Mouse (Mus musculus) limb, embryonic 15.5 days (tissue): ENCODE results near the gene 1700001C19Rik. TPM values are rescaled to one million over a fixed set of nuclear protein-coding genes. Genes with fewer than 3 reads are reported as not detected.

Experiments used
- ATAC-seq: fragments of 200-750 bp; cut with Nextera tagmentation; 2 replicates; pipeline ENCODE4 v1.8.0; 2017; ENCODE audit warnings: low read depth, moderate TSS enrichment; ENCODE audit not compliant: insufficient number of reproducible peaks, low FRiP score, low TSS enrichment
- H3K27ac ChIP-seq: fragments of 300-500 bp; sonication (generic); 2 replicates; pipeline ENCODE4 v1.5.1; 2015; ENCODE audit warnings: moderate library complexity, mild to moderate bottlenecking, inconsistent platforms
- H3K27me3 ChIP-seq: fragments of 300-500 bp; sonication (generic); 2 replicates; pipeline ENCODE4 v1.6.1; 2015; ENCODE audit warnings: inconsistent platforms
- H3K36me3 ChIP-seq: fragments of 300-500 bp; sonication (generic); 2 replicates; pipeline ENCODE4 v1.6.1; 2015; ENCODE audit warnings: inconsistent platforms
- H3K4me1 ChIP-seq: fragments of 300-500 bp; sonication (generic); 2 replicates; pipeline ENCODE4 v1.6.1; 2015; ENCODE audit warnings: inconsistent platforms
- H3K4me2 ChIP-seq: fragments of 300-500 bp; sonication (generic); 2 replicates; pipeline ENCODE4 v1.6.1; 2015; ENCODE audit warnings: mild to moderate bottlenecking, inconsistent platforms
- H3K4me3 ChIP-seq: fragments of 300-500 bp; sonication (generic); 2 replicates; pipeline ENCODE4 v1.5.1; 2015; ENCODE audit warnings: mild to moderate bottlenecking, inconsistent platforms
- H3K9ac ChIP-seq: fragments of 300-500 bp; sonication (generic); 2 replicates; pipeline ENCODE4 v1.6.1; 2015; ENCODE audit warnings: inconsistent platforms
- H3K9me3 ChIP-seq: fragments of 300-500 bp; sonication (generic); 2 replicates; pipeline ENCODE4 v1.6.1; 2016; ENCODE audit warnings: inconsistent platforms
- WGBS: fragments of 180-500 bp; shearing (Covaris S2); methylation state at CpG from one replicate; pipeline ENCODE4 v1.1.7; 2015; 5-methylcytosine and 5-hydroxymethylcytosine counted together
- polyA plus RNA-seq: library from polyadenylated mRNA; unstranded; fragments of >200 nt; fragmentation: Nextera tagmentation; extraction: Ambion mirVana; gene quantifications from 2 replicates; pipeline ENCODE4 v1.2.1, GENCODE M21; 2015

1700001C19Rik gene
- polyA plus RNA-seq, 1 experiment from 2014 or later = 0.17 TPM

- Histone ChIP-seq H3K4me2 (no peak overlapping the region), H3K4me3 (no peak overlapping the region), H3K27me3 (peaks cover 38% of the 10 kb centered on the region), H3K9ac (no peak overlapping the region), H3K9me3 (no peaks in the 10 kb centered on the region), H3K4me1 (peaks cover 23% of the 10 kb centered on the region), H3K27ac (no peak overlapping the region), H3K36me3 (no peaks in the 10 kb centered on the region)
- ATAC-seq = no peak
- 53% methylated on average over 5 of the region's 5 CpGs for WGBS
Measured at GRCm38 (mm10) chr17:47470686-47471085, 33.5 kb upstream of the 1700001C19Rik start.

GRCm38 (mm10) chr17:47470121-47470520, 32.9 kb upstream of the 1700001C19Rik start:
- 74% methylated on average over 4 of the region's 4 CpGs for WGBS
- peaks cover 23% of the 10 kb centered on the region for H3K4me1 ChIP-seq
- H3K36me3 ChIP-seq = no peaks in the 10 kb centered on the region
- H3K4me3 ChIP-seq = no peak overlapping the region
- H3K4me2 ChIP-seq = no peak overlapping the region
- H3K9me3 ChIP-seq = no peaks in the 10 kb centered on the region
- ATAC-seq = no peak
- peaks cover 38% of the 10 kb centered on the region for H3K27me3 ChIP-seq
- no peak overlapping the region for H3K27ac ChIP-seq
- no peak overlapping the region for H3K9ac ChIP-seq

- WGBS = 84% methylated on average over 4 of the region's 4 CpGs
Measured at GRCm38 (mm10) chr17:47469642-47470041, 32.5 kb upstream of the 1700001C19Rik start.

GRCm38 (mm10) chr17:47468466-47468865, 31.3 kb upstream of the 1700001C19Rik start:
- H3K4me2 ChIP-seq = peak overlapping the region; percentile 36
- no peak overlapping the region for H3K9ac ChIP-seq
- no peak overlapping the region for H3K27ac ChIP-seq
- H3K27me3 ChIP-seq = peaks cover 38% of the 10 kb centered on the region
- peaks cover 23% of the 10 kb centered on the region for H3K4me1 ChIP-seq
- H3K9me3 ChIP-seq = no peaks in the 10 kb centered on the region
- WGBS = 14% methylated on average over 34 of the region's 34 CpGs
- H3K4me3 ChIP-seq = peak overlapping the region; percentile 27
- no peak for ATAC-seq
- no peaks in the 10 kb centered on the region for H3K36me3 ChIP-seq

More at GRCm38 (mm10) chr17:47469642-47470041, 32.5 kb upstream of the 1700001C19Rik start:
- no peak overlapping the region for H3K4me3 ChIP-seq
- H3K36me3 ChIP-seq = no peaks in the 10 kb centered on the region
- H3K4me1 ChIP-seq = peaks cover 23% of the 10 kb centered on the region
- H3K9ac ChIP-seq = no peak overlapping the region
- no peak overlapping the region for H3K27ac ChIP-seq
- ATAC-seq = no peak
- H3K4me2 ChIP-seq = no peak overlapping the region
- no peaks in the 10 kb centered on the region for H3K9me3 ChIP-seq
- peaks cover 38% of the 10 kb centered on the region for H3K27me3 ChIP-seq

- no peaks in the 10 kb centered on the region for H3K9me3 ChIP-seq
- ATAC-seq = no peak
- peak overlapping the region; percentile 27 for H3K4me3 ChIP-seq
- peak overlapping the region; percentile 36 for H3K4me2 ChIP-seq
- WGBS = 17% methylated on average over 11 of the region's 14 CpGs
- peaks cover 20% of the 10 kb centered on the region for H3K4me1 ChIP-seq
- H3K36me3 ChIP-seq = no peaks in the 10 kb centered on the region
- H3K27me3 ChIP-seq = peaks cover 38% of the 10 kb centered on the region
- H3K27ac ChIP-seq = no peak overlapping the region
- H3K9ac ChIP-seq = no peak overlapping the region
Measured at GRCm38 (mm10) chr17:47468063-47468462, 30.9 kb upstream of the 1700001C19Rik start.

- ATAC-seq = no peak
- Histone ChIP-seq H3K4me1 (peaks cover 20% of the 10 kb centered on the region), H3K36me3 (no peaks in the 10 kb centered on the region), H3K4me2 (no peak overlapping the region), H3K9me3 (no peaks in the 10 kb centered on the region), H3K27ac (no peak overlapping the region), H3K27me3 (peaks cover 38% of the 10 kb centered on the region), H3K4me3 (no peak overlapping the region), H3K9ac (no peak overlapping the region)
- 70% methylated on average over 11 of the region's 11 CpGs for WGBS
Measured at GRCm38 (mm10) chr17:47467659-47468058, 30.5 kb upstream of the 1700001C19Rik start.

- Histone ChIP-seq H3K9me3 (no peaks in the 10 kb centered on the region), H3K4me3 (no peak overlapping the region), H3K27ac (no peak overlapping the region), H3K9ac (no peak overlapping the region), H3K4me2 (no peak overlapping the region), H3K36me3 (no peaks in the 10 kb centered on the region), H3K27me3 (peaks cover 38% of the 10 kb centered on the region), H3K4me1 (peaks cover 21% of the 10 kb centered on the region)
- 30% methylated on average over 9 of the region's 9 CpGs for WGBS
- no peak for ATAC-seq
Measured at GRCm38 (mm10) chr17:47466284-47466683, 29.1 kb upstream of the 1700001C19Rik start.

GRCm38 (mm10) chr17:47465016-47465415, 27.8 kb upstream of the 1700001C19Rik start:
- no peaks in the 10 kb centered on the region for H3K9me3 ChIP-seq
- no peak overlapping the region for H3K4me2 ChIP-seq
- no peak overlapping the region for H3K4me3 ChIP-seq
- 83% methylated on average over 11 of the region's 11 CpGs for WGBS
- peaks cover 14% of the 10 kb centered on the region for H3K4me1 ChIP-seq
- H3K27ac ChIP-seq = no peak overlapping the region
- no peaks in the 10 kb centered on the region for H3K36me3 ChIP-seq
- no peak for ATAC-seq
- peaks cover 38% of the 10 kb centered on the region for H3K27me3 ChIP-seq
- H3K9ac ChIP-seq = no peak overlapping the region

- H3K27ac ChIP-seq = no peak overlapping the region
- peaks cover 14% of the 10 kb centered on the region for H3K4me1 ChIP-seq
- WGBS = 57% methylated on average over 12 of the region's 12 CpGs
- no peak for ATAC-seq
- no peak overlapping the region for H3K9ac ChIP-seq
- H3K27me3 ChIP-seq = peaks cover 32% of the 10 kb centered on the region
- no peaks in the 10 kb centered on the region for H3K36me3 ChIP-seq
- no peak overlapping the region for H3K4me3 ChIP-seq
- no peak overlapping the region for H3K4me2 ChIP-seq
- no peaks in the 10 kb centered on the region for H3K9me3 ChIP-seq
Measured at GRCm38 (mm10) chr17:47464248-47464965, 27.2 kb upstream of the 1700001C19Rik start.

GRCm38 (mm10) chr17:47462728-47463388, 25.7 kb upstream of the 1700001C19Rik start:
- Histone ChIP-seq H3K9me3 (no peaks in the 10 kb centered on the region), H3K4me3 (no peak overlapping the region), H3K9ac (no peak overlapping the region), H3K4me1 (peaks cover 6% of the 10 kb centered on the region; the same call in 1 of the 2 replicates), H3K27me3 (peaks cover 17% of the 10 kb centered on the region), H3K36me3 (no peaks in the 10 kb centered on the region), H3K27ac (no peak overlapping the region), H3K4me2 (no peak overlapping the region)
- ATAC-seq = no peak
- WGBS = 55% methylated on average over 9 of the region's 9 CpGs

GRCm38 (mm10) chr17:47462209-47462608, 25.0 kb upstream of the 1700001C19Rik start:
- 74% methylated on average over 7 of the region's 7 CpGs for WGBS
- no peak overlapping the region for H3K4me3 ChIP-seq
- H3K4me1 ChIP-seq = peaks cover 5% of the 10 kb centered on the region; the same call in 1 of the 2 replicates
- H3K4me2 ChIP-seq = no peak overlapping the region
- H3K27ac ChIP-seq = no peak overlapping the region
- no peaks in the 10 kb centered on the region for H3K36me3 ChIP-seq
- H3K9me3 ChIP-seq = no peaks in the 10 kb centered on the region
- ATAC-seq = no peak
- no peak overlapping the region for H3K9ac ChIP-seq
- peaks cover 10% of the 10 kb centered on the region for H3K27me3 ChIP-seq

GRCm38 (mm10) chr17:47461688-47462087, 24.5 kb upstream of the 1700001C19Rik start:
- no peaks in the 10 kb centered on the region for H3K36me3 ChIP-seq
- WGBS = 74% methylated on average over 3 of the region's 3 CpGs
- H3K27ac ChIP-seq = no peak overlapping the region
- ATAC-seq = no peak
- peaks cover 5% of the 10 kb centered on the region; the same call in 1 of the 2 replicates for H3K4me1 ChIP-seq
- H3K4me3 ChIP-seq = no peak overlapping the region
- H3K4me2 ChIP-seq = no peak overlapping the region
- H3K9ac ChIP-seq = no peak overlapping the region
- H3K27me3 ChIP-seq = peaks cover 5% of the 10 kb centered on the region
- H3K9me3 ChIP-seq = no peaks in the 10 kb centered on the region
